Mouse (Mus musculus) fibroblast of lung, adult 2 months (primary cell): ENCODE measurements at regions not wholly inside any gene's neighbourhood (a gene's known extent, or its start where the extent isn't known, plus 50 kb on each side); places are given as distances from the start of the nearest gene placed in this dataset.
"Not testable (repeated sequence)": the region's sequence is repeated elsewhere in the genome, so short reads cannot be mapped to it uniquely, and the experiment has no call there.

Experiments
- DNase-seq: peaks from one replicate; pipeline ENCODE4 v3.0.0-alpha.2; 2011; ENCODE audit warnings: low read depth

GRCm38 (mm10) chr17:13584394-13584793, 175.9 kb upstream of the Afdn start:
- DNase-seq, result no peak

DNA sequence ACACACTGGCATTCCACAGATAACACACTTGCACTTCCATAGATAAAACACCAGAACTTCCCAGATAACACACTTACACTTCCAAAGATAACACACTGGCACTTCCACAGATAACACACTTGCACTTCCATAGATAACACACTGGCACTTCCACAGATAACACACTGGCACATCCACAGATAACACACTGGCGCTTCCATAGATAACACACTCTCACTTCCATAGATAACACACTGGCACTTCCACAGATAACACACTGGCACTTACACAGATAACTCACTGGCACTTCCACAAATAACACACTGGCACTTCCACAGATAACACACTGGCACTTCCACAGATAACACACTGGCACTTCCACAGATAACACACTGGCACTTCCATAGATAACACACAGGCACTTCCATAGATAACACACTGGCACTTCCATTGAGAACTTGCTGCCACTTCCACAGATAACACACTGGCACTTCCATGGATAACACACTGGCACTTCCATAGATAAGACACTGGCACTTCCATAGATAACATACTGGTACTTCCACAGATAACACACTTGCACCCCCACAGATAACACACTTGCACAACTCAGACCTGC, 170.0 kb upstream of the Afdn start:
- DNase-seq, result not testable (repeated sequence)
